Mouse (Mus musculus): Measurements from ENCODE around the gene Slc7a8. TPM values are rescaled to one million over a fixed set of nuclear protein-coding genes. Genes with fewer than 3 reads are reported as not detected.
A peak's percentile ranks its signal among the peaks of the same experiment; 100 is the strongest.

Slc7a8 gene
- polyA plus RNA-seq, 1 experiment from 2014 or later = 2.7 TPM

DNA sequence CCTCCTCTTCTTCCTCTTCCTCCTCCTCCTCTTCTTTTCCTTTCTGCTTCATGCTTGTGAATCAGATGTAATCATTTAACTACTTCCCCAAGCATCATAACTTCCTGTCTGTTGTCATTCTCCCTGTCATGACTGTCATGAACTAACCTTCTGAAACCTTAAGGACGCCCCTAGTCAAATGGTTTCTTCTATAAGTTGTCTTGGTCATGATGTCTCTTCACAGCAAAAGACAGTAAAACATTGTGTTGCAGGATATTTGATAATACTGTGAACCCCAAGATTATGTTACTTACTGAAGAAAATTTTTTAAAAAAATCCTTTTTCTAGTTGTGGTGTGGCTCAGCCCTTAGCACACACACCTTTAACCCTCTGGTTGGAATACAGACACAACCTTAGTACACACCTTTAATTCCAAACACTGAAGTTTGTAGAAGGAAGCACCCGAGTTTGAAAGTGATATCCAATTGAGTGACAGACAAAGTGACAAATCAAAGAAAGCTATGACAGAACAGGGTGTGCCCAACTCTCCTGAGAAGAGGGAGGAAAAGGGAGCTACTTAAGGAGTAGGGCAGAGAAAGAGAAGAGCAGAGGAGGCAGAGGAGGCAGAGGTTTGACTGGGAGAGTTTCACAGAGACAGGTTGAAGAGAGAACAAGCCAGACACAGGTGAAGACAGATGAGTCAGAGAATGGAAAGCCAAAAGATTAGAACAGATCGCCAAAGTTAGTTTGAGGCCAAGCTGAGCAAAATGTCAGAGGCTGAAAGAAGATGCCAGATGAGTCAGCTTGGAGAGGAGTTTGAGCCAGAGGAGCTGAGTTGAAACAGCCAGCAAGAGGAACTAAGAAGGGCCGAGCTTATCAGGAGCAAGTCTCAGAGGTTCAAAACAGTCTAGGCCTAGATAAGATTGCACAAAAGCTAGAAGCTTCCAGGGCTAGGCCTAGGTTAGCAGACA is 27.2 kb upstream of the Slc7a8 start:
- Histone ChIP-seq H3K27ac (ENCODE audit: low read depth) (no peak overlapping the region), H3K4me3 (ENCODE audit: low read depth, low read length) (no peak overlapping the region), H3K4me1 (ENCODE audit: insufficient read depth) (no peaks in the 10 kb centered on the region), H3K36me3 (ENCODE audit: insufficient read depth) (no peaks in the 10 kb centered on the region), H3K27me3 (ENCODE audit: insufficient read depth, low read length) (no peaks in the 10 kb centered on the region), H3K4me2 (no peak overlapping the region), H3K9ac (no peak overlapping the region), H3K9me3 (ENCODE audit: low read depth, low read length) (no peaks in the 10 kb centered on the region)
- 49% methylated on average over 4 of the region's 4 CpGs for WGBS
- no peak for TF ChIP-seq CTCF (IDR thresholded peaks at IDR 0.05; ENCODE audit: low read depth)
- ATAC-seq (ENCODE audit: insufficient read depth) = no peak
- no peak for DNase-seq

DNA sequence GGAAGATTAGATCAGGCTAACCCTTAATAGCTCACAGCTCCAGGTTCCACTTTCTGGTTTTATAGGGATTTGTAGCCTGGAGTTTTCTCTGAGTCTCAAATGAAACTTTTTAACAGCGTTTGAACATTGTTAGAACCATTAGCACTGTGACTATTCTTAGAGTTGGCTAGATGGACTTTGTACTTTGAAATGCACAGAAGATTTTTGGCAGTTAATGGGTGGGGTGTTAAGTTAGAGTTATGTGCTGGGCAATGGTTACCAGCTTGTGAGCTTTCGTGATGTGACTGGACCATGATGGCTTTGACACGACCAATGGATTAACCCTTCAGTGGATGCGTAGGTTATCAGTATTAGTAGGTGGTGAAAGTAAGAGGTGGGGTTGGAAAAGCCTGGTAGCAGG is 24.4 kb upstream of the Slc7a8 start:
- H3K9ac ChIP-seq = no peak overlapping the region
- no peak overlapping the region for H3K4me2 ChIP-seq
- H3K27ac ChIP-seq (ENCODE audit: low read depth) = no peak overlapping the region
- H3K4me3 ChIP-seq (ENCODE audit: low read depth, low read length) = no peak overlapping the region
- H3K36me3 ChIP-seq (ENCODE audit: insufficient read depth) = no peaks in the 10 kb centered on the region
- H3K9me3 ChIP-seq (ENCODE audit: low read depth, low read length) = no peaks in the 10 kb centered on the region
- ATAC-seq (ENCODE audit: insufficient read depth) (no peak), DNase-seq (no peak)
- no peaks in the 10 kb centered on the region for H3K4me1 ChIP-seq (ENCODE audit: insufficient read depth)
- 70% methylated on average over 4 of the region's 4 CpGs for WGBS
- H3K27me3 ChIP-seq (ENCODE audit: insufficient read depth, low read length) = no peaks in the 10 kb centered on the region
- no peak for TF ChIP-seq CTCF (IDR thresholded peaks at IDR 0.05; ENCODE audit: low read depth)

DNA sequence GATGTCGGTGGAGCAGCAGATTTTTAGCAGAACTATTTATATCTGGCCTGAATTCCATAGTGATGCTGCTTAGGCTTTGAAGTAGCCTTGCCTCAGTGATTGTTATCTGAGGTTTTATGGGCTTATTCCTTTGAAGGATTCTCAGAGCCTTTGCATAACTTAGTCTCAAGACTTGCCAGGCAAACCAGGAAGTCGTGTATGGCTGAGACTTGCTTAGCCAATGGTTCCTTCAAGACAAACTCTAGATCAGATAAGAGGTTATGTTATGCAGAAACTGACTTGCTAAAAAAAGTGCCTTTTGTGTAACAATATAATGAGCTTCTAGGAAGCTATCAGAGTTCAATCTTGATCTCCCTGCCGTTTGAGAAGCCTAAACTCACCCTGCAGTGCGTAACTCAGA is 20.7 kb upstream of the Slc7a8 start:
- TF ChIP-seq CTCF (IDR thresholded peaks at IDR 0.05; ENCODE audit: low read depth) = no peak
- Histone ChIP-seq H3K4me3 (ENCODE audit: low read depth, low read length) (no peak overlapping the region), H3K4me2 (no peak overlapping the region), H3K9ac (no peak overlapping the region), H3K36me3 (ENCODE audit: insufficient read depth) (no peaks in the 10 kb centered on the region), H3K27me3 (ENCODE audit: insufficient read depth, low read length) (no peaks in the 10 kb centered on the region), H3K27ac (ENCODE audit: low read depth) (no peak overlapping the region), H3K4me1 (ENCODE audit: insufficient read depth) (no peaks in the 10 kb centered on the region), H3K9me3 (ENCODE audit: low read depth, low read length) (no peaks in the 10 kb centered on the region)
- no peak for DNase-seq
- ATAC-seq (ENCODE audit: insufficient read depth) = no peak
- 68% methylated on average over 4 of the region's 4 CpGs for WGBS

DNA sequence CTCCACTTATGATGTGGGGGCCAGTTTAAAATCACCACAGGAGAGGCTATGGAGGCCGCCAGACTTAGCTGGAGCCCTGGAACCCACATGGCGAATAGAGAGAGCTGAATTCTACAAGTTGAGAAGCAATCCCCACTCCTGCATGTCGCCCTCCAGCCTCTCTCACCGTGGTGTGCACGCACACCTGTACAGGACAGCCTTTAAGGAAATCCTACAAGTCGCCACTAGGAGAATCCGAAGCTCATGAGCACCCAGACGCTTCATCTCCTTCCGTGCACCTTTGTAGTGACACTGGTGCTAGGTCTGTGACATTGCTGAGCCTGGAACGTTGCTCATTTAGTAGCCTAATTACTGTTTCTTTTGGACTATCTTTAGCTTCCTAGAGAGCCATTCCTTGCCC is 17.9 kb upstream of the Slc7a8 start:
- WGBS = 46% methylated on average over 10 of the region's 10 CpGs

DNA sequence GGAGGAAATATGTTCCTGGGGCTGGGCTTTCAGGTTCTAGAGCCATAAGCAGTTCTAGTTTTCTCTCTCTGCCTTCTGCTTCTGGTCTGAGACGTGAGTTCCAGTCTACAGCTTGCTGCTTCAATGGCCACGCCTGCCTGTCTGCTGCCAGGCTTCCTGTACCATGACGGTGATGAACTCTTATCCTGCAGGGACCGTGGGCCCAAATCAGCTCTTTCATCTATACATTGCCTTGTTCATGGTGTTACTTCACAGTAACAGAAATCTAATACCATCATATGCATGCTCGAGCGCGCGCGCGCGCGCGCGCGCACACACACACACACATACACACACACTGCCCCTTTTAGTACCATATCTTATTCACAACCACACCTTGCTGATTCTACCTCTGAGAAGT is 15.0 kb upstream of the Slc7a8 start:
- TF ChIP-seq CTCF (IDR thresholded peaks at IDR 0.05; ENCODE audit: low read depth) = no peak
- 90% methylated on average over 15 of the region's 15 CpGs for WGBS
- no peak for DNase-seq

More for the DNA sequence above, 17.9 kb upstream of the Slc7a8 start:
- Histone ChIP-seq H3K36me3 (ENCODE audit: insufficient read depth) (no peaks in the 10 kb centered on the region), H3K4me3 (ENCODE audit: low read depth, low read length) (no peak overlapping the region), H3K4me2 (no peak overlapping the region), H3K9ac (no peak overlapping the region), H3K27me3 (ENCODE audit: insufficient read depth, low read length) (no peaks in the 10 kb centered on the region), H3K9me3 (ENCODE audit: low read depth, low read length) (no peaks in the 10 kb centered on the region), H3K27ac (ENCODE audit: low read depth) (no peak overlapping the region), H3K4me1 (ENCODE audit: insufficient read depth) (no peaks in the 10 kb centered on the region)
- TF ChIP-seq CTCF (IDR thresholded peaks at IDR 0.05; ENCODE audit: low read depth) = peak; percentile 22
- ATAC-seq (ENCODE audit: insufficient read depth) = no peak
- no peak for DNase-seq

DNA sequence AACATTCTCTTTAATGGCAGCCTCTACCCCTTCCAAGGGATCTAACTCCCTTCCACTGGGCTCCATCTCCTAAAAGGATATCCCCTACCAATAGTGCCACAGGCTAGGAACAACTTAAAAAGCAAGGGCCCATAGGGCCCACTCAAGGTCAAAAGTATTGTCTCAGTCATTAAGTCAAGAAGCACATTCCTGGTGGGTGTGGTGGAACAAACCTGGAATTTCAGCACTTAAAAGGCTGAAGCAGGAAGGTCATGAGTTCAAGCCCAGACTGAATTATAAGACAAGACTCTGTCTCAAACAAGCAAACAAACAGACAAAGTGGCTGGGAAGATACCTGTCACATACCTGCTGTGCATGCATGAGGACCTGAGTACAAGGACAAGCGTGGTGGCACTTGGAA is 14.2 kb upstream of the Slc7a8 start:
- no peaks in the 10 kb centered on the region for H3K36me3 ChIP-seq (ENCODE audit: insufficient read depth)
- H3K27me3 ChIP-seq (ENCODE audit: insufficient read depth, low read length) = no peaks in the 10 kb centered on the region
- no peak overlapping the region for H3K27ac ChIP-seq (ENCODE audit: low read depth)
- H3K4me2 ChIP-seq = no peak overlapping the region
- TF ChIP-seq CTCF (IDR thresholded peaks at IDR 0.05; ENCODE audit: low read depth) = no peak
- ATAC-seq (ENCODE audit: insufficient read depth) (no peak), DNase-seq (no peak)
- 65% methylated on average over 1 of the region's 1 CpGs for WGBS
- no peaks in the 10 kb centered on the region for H3K4me1 ChIP-seq (ENCODE audit: insufficient read depth)
- no peak overlapping the region for H3K9ac ChIP-seq
- H3K4me3 ChIP-seq (ENCODE audit: low read depth, low read length) = no peak overlapping the region
- H3K9me3 ChIP-seq (ENCODE audit: low read depth, low read length) = no peaks in the 10 kb centered on the region

More for the DNA sequence above, 15.0 kb upstream of the Slc7a8 start:
- Histone ChIP-seq H3K27me3 (ENCODE audit: insufficient read depth, low read length) (no peaks in the 10 kb centered on the region), H3K36me3 (ENCODE audit: insufficient read depth) (no peaks in the 10 kb centered on the region), H3K4me2 (no peak overlapping the region), H3K9me3 (ENCODE audit: low read depth, low read length) (no peaks in the 10 kb centered on the region), H3K27ac (ENCODE audit: low read depth) (no peak overlapping the region), H3K9ac (no peak overlapping the region), H3K4me1 (ENCODE audit: insufficient read depth) (no peaks in the 10 kb centered on the region), H3K4me3 (ENCODE audit: low read depth, low read length) (no peak overlapping the region)
- no peak for ATAC-seq (ENCODE audit: insufficient read depth)

DNA sequence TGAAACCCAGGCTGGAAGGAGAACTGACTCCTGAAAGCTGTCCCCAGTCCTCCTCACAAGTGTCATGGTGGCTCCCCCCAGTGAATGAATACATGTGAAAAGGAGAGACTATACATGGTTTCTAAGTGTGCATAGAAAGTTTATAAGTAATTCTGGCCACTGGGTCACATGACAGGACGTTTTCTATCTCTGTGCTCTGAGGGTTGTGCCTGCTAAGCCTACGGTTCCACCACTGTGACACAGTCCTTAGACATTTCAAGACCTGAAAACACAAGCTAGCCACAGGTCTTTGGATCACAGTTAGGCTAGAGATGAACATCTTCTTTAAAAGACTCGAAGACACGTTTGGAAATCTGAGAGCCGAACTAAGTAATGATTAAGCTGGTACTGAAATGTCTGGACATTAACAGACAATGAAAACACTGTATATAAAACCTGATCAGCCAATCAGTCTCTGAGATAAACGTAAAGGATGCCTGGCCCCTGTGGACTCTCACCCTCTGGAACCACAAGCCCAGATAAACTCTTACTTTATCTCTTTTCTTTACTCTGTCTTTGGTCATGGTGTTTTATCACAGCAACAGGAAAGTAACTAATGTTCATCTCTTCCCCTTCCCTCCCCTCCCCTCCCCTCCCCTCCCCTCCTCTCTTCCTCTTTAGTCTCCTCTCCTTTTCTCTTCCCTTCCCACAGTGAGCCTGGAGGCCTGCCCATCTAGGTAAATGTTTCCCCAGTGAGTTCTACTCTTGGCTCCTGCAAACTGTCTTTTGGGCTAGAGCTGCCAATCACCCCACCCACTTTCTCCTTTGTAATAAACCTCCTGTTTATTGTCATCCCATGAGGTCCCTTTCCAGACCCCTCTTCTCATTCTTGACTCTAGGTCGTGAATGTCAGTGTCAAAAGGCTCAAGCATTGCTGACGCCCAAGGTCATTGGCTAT is 12.4 kb upstream of the Slc7a8 start:
- no peak overlapping the region for H3K9ac ChIP-seq
- H3K36me3 ChIP-seq (ENCODE audit: insufficient read depth) = no peaks in the 10 kb centered on the region
- no peak overlapping the region for H3K27ac ChIP-seq (ENCODE audit: low read depth)
- no peaks in the 10 kb centered on the region for H3K27me3 ChIP-seq (ENCODE audit: insufficient read depth, low read length)
- ATAC-seq (ENCODE audit: insufficient read depth) = no peak
- no peaks in the 10 kb centered on the region for H3K4me1 ChIP-seq (ENCODE audit: insufficient read depth)
- TF ChIP-seq CTCF (IDR thresholded peaks at IDR 0.05; ENCODE audit: low read depth) = no peak
- 68% methylated on average over 8 of the region's 8 CpGs for WGBS
- no peak overlapping the region for H3K4me2 ChIP-seq
- DNase-seq = no peak
- no peaks in the 10 kb centered on the region for H3K9me3 ChIP-seq (ENCODE audit: low read depth, low read length)
- no peak overlapping the region for H3K4me3 ChIP-seq (ENCODE audit: low read depth, low read length)
